Mouse (Mus musculus): ENCODE results near the gene Chrna9. TPM values are rescaled to one million over a fixed set of nuclear protein-coding genes. Genes with fewer than 3 reads are reported as not detected.

Chrna9 gene
- polyA plus RNA-seq, 1 experiment from 2014 or later, result not detected

DNA sequence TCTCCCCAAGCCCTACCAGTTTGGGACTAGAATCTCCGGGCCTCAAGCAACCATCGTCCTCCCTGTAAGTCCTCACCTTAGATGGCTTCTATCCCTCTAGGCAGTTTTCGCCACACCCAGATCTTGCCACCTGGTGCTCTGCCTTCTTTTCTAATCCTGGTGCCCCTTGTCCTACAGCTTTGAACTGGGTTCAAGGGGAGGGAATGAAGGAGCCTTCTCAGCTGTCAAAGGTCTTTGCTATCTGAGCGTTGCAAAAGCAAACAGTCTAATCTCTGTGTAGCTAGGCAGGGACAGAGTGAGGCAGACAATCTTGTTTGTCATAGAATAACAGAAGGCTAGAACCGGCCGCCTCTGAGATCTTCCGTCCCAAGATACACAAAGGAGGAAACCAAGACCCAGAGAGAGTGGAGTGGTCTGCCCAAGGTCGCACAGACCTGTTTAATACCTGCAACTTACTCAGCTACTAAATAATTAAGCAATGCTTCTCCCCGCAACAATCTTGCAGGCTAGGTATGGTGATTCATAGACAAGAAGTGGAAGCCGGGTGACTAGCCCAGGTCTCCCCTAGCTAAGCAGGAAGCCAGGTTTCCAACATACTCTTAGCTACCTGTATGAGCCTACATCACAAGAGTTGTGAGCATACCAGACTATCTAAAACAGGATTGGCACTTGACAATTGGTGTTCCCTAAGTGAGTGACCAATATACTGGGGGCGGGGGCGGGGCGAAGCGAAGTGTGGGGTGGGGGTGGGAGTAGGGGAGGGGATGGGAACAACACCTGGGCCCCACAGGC is 69.6 kb downstream of the Chrna9 start, which contains the start of gene 9130230L23Rik:
9130230L23Rik (minus strand) TSS at position 152 of the 792 bp plus-strand sequence.
- Histone ChIP-seq H3K9me3 (no peaks in the 10 kb centered on the region), H3K4me1 (peaks cover 3% of the 10 kb centered on the region; the same call in 1 of the 2 replicates), H3K36me3 (no peaks in the 10 kb centered on the region), H3K27me3 (replicated peaks) (no peaks in the 10 kb centered on the region), H3K9ac (no peak within 1 kb of the TSS), H3K27ac (no peak within 1 kb of the TSS; the same call in 1 of the 2 replicates), H3K4me3 (no peak within 1 kb of the TSS), H3K4me2 (replicated peaks) (no peak within 1 kb of the TSS)
- WGBS, result 77% methylated on average over 14 of the region's 14 CpGs
- no peak for ATAC-seq (ENCODE audit: low FRiP score, low read depth)

GRCm38 (mm10) chr5:66005041-66005678 is 70.4 kb downstream of the Chrna9 start:
- peaks cover 2% of the 10 kb centered on the region; the same call in 1 of the 2 replicates for H3K4me1 ChIP-seq
- H3K9ac ChIP-seq, result no peak overlapping the region
- H3K27me3 ChIP-seq (replicated peaks), result no peaks in the 10 kb centered on the region
- H3K36me3 ChIP-seq, result no peaks in the 10 kb centered on the region
- no peak overlapping the region for H3K4me2 ChIP-seq (replicated peaks)
- H3K27ac ChIP-seq, result no peak overlapping the region
- H3K9me3 ChIP-seq, result no peaks in the 10 kb centered on the region
- WGBS, result 50% methylated on average over 16 of the region's 16 CpGs
- ATAC-seq (ENCODE audit: low FRiP score, low read depth), result no peak
- no peak overlapping the region for H3K4me3 ChIP-seq

DNA sequence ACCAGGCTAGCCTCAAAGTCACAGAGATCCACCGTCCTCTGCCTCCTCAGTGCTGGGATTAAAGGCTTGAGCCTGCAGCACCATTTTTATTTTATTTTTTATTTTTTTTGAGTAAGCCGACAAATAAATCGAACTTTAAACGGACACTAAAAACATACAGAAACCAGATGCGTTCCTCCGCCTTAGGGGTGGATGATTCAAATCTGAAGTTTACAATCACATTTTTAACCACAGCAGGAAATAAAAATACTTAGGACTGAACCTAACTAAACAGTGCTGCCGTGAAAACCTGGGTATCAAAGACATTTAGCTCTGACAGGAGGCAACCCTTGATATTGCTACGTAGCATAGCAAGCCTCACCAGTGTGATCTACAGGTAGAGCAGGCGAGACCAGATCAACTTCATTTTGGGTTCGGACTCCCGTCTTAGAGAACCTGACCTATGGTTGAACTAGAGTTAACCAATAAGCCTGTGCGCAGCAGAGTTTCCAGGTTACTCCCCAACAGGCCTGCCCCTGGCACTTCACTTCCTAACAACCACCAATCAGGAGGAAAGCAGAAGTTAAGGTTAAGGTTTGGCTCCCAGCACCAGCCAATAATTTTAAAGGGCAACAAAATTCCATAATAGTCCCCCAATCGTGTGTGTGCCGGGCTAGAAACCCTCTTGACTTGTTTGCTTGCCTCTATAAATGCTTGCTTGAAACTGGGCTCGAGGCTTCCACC is 73.7 kb downstream of the Chrna9 start:
- ATAC-seq (ENCODE audit: low FRiP score, low read depth), result no peak
- WGBS, result 91% methylated on average over 15 of the region's 15 CpGs
- H3K27me3 ChIP-seq (replicated peaks), result no peaks in the 10 kb centered on the region
- no peaks in the 10 kb centered on the region for H3K36me3 ChIP-seq
- no peaks in the 10 kb centered on the region for H3K4me1 ChIP-seq
- H3K4me2 ChIP-seq (replicated peaks), result no peak overlapping the region
- no peaks in the 10 kb centered on the region for H3K9me3 ChIP-seq
- H3K27ac ChIP-seq, result no peak overlapping the region
- no peak overlapping the region for H3K9ac ChIP-seq
- no peak overlapping the region for H3K4me3 ChIP-seq

- no peak overlapping the region for H3K4me3 ChIP-seq
- no peaks in the 10 kb centered on the region for H3K36me3 ChIP-seq
- no peaks in the 10 kb centered on the region for H3K4me1 ChIP-seq
- H3K27ac ChIP-seq, result no peak overlapping the region
- WGBS, result 81% methylated on average over 3 of the region's 3 CpGs
- no peak overlapping the region for H3K9ac ChIP-seq
- no peak for ATAC-seq (ENCODE audit: low FRiP score, low read depth)
- no peaks in the 10 kb centered on the region for H3K9me3 ChIP-seq
- no peaks in the 10 kb centered on the region for H3K27me3 ChIP-seq (replicated peaks)
- no peak overlapping the region for H3K4me2 ChIP-seq (replicated peaks)
These were observed 79.3 kb downstream of the Chrna9 start for GRCm38 (mm10) chr5:66013999-66014398.

DNA sequence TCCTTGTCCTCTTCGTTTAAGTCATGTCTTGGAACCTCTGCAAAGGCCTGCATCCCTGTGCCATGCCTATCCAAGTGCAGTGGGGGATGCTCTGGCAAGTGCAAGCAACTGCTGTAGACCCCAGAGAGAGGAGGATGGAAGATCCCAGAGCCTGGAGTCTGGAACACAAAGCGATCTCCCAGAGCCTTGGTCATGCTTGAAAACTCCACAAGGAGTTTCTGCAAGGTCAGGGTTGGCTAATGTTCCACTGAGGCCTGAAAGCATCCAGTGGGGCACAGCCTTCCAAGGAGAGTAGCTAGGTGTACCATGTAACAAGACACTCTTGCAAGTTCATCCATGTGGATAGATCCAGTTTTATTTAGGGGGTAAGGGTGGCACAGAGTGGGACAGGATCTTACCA is 79.7 kb downstream of the Chrna9 start:
- no peak overlapping the region for H3K4me2 ChIP-seq (replicated peaks)
- H3K9ac ChIP-seq, result no peak overlapping the region
- H3K4me1 ChIP-seq, result no peaks in the 10 kb centered on the region
- H3K27me3 ChIP-seq (replicated peaks), result no peaks in the 10 kb centered on the region
- ATAC-seq (ENCODE audit: low FRiP score, low read depth), result no peak
- 81% methylated on average over 2 of the region's 2 CpGs for WGBS
- no peaks in the 10 kb centered on the region for H3K9me3 ChIP-seq
- H3K36me3 ChIP-seq, result no peaks in the 10 kb centered on the region
- no peak overlapping the region for H3K27ac ChIP-seq
- H3K4me3 ChIP-seq, result no peak overlapping the region

- WGBS, result 91% methylated on average over 2 of the region's 2 CpGs
- Histone ChIP-seq H3K9ac (no peak overlapping the region), H3K27ac (no peak overlapping the region), H3K4me3 (no peak overlapping the region), H3K9me3 (no peaks in the 10 kb centered on the region), H3K4me2 (replicated peaks) (no peak overlapping the region), H3K36me3 (no peaks in the 10 kb centered on the region), H3K27me3 (replicated peaks) (no peaks in the 10 kb centered on the region), H3K4me1 (no peaks in the 10 kb centered on the region)
- ATAC-seq (ENCODE audit: low FRiP score, low read depth), result no peak
These were observed 80.8 kb downstream of the Chrna9 start for GRCm38 (mm10) chr5:66015449-66015961.

DNA sequence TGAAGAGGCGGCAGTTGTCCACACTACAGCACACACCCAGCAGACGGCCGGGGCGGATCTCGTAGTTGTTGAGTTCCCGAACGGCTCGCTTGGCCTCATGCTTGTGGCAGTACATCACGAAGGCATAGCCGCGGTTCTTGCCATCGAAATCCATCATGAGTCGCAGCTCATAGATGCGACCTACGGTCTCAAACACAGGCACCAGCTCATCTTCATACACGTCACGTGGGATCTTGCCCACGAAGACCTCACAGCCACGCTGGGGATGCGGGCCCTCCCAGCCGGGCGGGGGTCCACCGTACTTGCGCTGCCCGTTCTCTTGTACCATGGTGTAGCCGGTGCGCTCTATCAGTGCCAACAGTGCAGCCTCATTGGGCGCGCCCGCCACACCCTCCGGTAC is 92.1 kb downstream of the Chrna9 start:
- Histone ChIP-seq H3K4me2 (replicated peaks) (no peak overlapping the region), H3K27ac (no peak overlapping the region), H3K27me3 (replicated peaks) (no peaks in the 10 kb centered on the region), H3K9ac (no peak overlapping the region), H3K4me1 (no peaks in the 10 kb centered on the region), H3K4me3 (no peak overlapping the region), H3K36me3 (peaks cover 3% of the 10 kb centered on the region; the same call in 1 of the 2 replicates), H3K9me3 (peaks cover 13% of the 10 kb centered on the region; the same call in 1 of the 2 replicates)
- no peak for ATAC-seq (ENCODE audit: low FRiP score, low read depth)
- WGBS, result 97% methylated on average over 31 of the region's 31 CpGs

Small RNA genes lying within 50 kb of the gene (microRNA-seq; reads per million reads assigned to microRNA genes)
- not detected for gene Gm25952

Other genes starting within 250 kb of the Chrna9 start
- 90.3 and 95.5 TPM in 2 replicates for gene Pds5a, start 236.6 kb upstream of the Chrna9 start, polyA plus RNA-seq (2016; fragmentation: Nextera tagmentation; extraction: Ambion mirVana)
- gene N4bp2, start 171.4 kb upstream of the Chrna9 start, polyA plus RNA-seq (2016; fragmentation: Nextera tagmentation; extraction: Ambion mirVana), result 24.0 and 26.5 TPM in 2 replicates
- gene Rhoh, start 73.7 kb upstream of the Chrna9 start, polyA plus RNA-seq (2016; fragmentation: Nextera tagmentation; extraction: Ambion mirVana), result 0.41 and 0.47 TPM in 2 replicates
- gene 9130230L23Rik, start 69.4 kb downstream of the Chrna9 start, polyA plus RNA-seq (2016; fragmentation: Nextera tagmentation; extraction: Ambion mirVana), result 0.05 and 0.22 TPM in 2 replicates
- gene Rbm47, start 238.2 kb downstream of the Chrna9 start, polyA plus RNA-seq (2016; fragmentation: Nextera tagmentation; extraction: Ambion mirVana), result 1.3 and 1.4 TPM in 2 replicates

Measured in neural tube, embryonic 12.5 days (tissue).